Mouse (Mus musculus) G1E (cell line): ENCODE measurements at regions not wholly inside any gene's neighbourhood (a gene's known extent, or its start where the extent isn't known, plus 50 kb on each side); places are given as distances from the start of the nearest gene placed in this dataset.

ENCODE experiments used
- ATAC-seq: 2 replicates; pipeline ENCODE4 v1.8.0; 2016; ENCODE audit warnings: mild to moderate bottlenecking; ENCODE audit not compliant: insufficient number of reproducible peaks, poor library complexity, low FRiP score, severe bottlenecking; ENCODE audit errors: extremely low read depth
- DNase-seq: peaks from one replicate; pipeline ENCODE4 v3.0.0; 2012; ENCODE audit warnings: low spot score
- H3K27me3 ChIP-seq: 2 replicates; pipeline ENCODE4 v1.6.1; 2012; ENCODE audit warnings: mild to moderate bottlenecking, low read length, inconsistent platforms; ENCODE audit not compliant: insufficient read depth
- H3K36me3 ChIP-seq: replicated peaks from 2 replicates; pipeline ENCODE3; 2012; ENCODE audit warnings: mild to moderate bottlenecking, inconsistent platforms
- H3K4me1 ChIP-seq: 2 replicates; pipeline ENCODE4 v1.6.1; 2012; ENCODE audit warnings: low read depth, low read length, inconsistent platforms, mixed read lengths; ENCODE audit not compliant: insufficient read depth
- H3K4me3 ChIP-seq: 2 replicates; pipeline ENCODE4 v1.5.1; 2012; ENCODE audit warnings: low read depth, mild to moderate bottlenecking, inconsistent platforms, low read length, moderate library complexity, mixed read lengths
- H3K9me3 ChIP-seq: replicated peaks from 2 replicates; pipeline ENCODE4 v1.6.1; 2012; ENCODE audit warnings: inconsistent platforms
- CTCF ChIP-seq: IDR thresholded peaks from 2 replicates; pipeline ENCODE4 v1.5.1; 2012; ENCODE audit warnings: low read depth, low read length, inconsistent platforms, mixed read lengths
- GATA1 ChIP-seq: IDR thresholded peaks from 2 replicates; pipeline ENCODE4 v1.6.1; 2012; ENCODE audit warnings: borderline replicate concordance, low read length, inconsistent platforms, mixed read lengths
- GATA2 ChIP-seq: IDR thresholded peaks from 2 replicates; pipeline ENCODE4 v1.6.1; 2012; ENCODE audit warnings: low read depth, low read length, inconsistent platforms, borderline replicate concordance
- POLR2AphosphoS5 ChIP-seq: IDR thresholded peaks from 2 replicates; pipeline ENCODE4 v1.6.1; 2012; ENCODE audit warnings: low read depth, low read length, inconsistent platforms; ENCODE audit not compliant: insufficient replicate concordance
- TAL1 ChIP-seq: conservative IDR thresholded peaks from 2 replicates; pipeline ENCODE4 v1.6.1; 2012; ENCODE audit warnings: low read depth, low read length, inconsistent platforms, mixed read lengths

GRCm38 (mm10) chr7:72972397-72972796 is 402.9 kb upstream of the Rgma start:
- Histone ChIP-seq H3K27me3 (no peaks in the 10 kb centered on the region), H3K36me3 (no peaks in the 10 kb centered on the region), H3K4me3 (no peak overlapping the region), H3K4me1 (no peaks in the 10 kb centered on the region), H3K9me3 (peaks cover 15% of the 10 kb centered on the region)
- TF ChIP-seq GATA2: no peak
- TF ChIP-seq POLR2AphosphoS5: no peak
- no peak for TF ChIP-seq TAL1
- TF ChIP-seq GATA1: no peak
- TF ChIP-seq CTCF: no peak
- ATAC-seq (no peak), DNase-seq (no peak)

GRCm38 (mm10) chr7:72973771-72974170 is 401.5 kb upstream of the Rgma start:
- Histone ChIP-seq H3K36me3 (no peaks in the 10 kb centered on the region), H3K4me1 (no peaks in the 10 kb centered on the region), H3K27me3 (no peaks in the 10 kb centered on the region), H3K9me3 (peaks cover 15% of the 10 kb centered on the region), H3K4me3 (no peak overlapping the region)
- DNase-seq: no peak
- TF ChIP-seq GATA1 (no peak), POLR2AphosphoS5 (no peak), TAL1 (no peak), CTCF (no peak), GATA2 (no peak)
- no peak for ATAC-seq

GRCm38 (mm10) chr7:72974384-72974783 is 400.9 kb upstream of the Rgma start:
- no peak for DNase-seq

GRCm38 (mm10) chr7:72990559-72991429 is 384.5 kb upstream of the Rgma start:
- H3K4me1 ChIP-seq: no peaks in the 10 kb centered on the region
- no peaks in the 10 kb centered on the region for H3K27me3 ChIP-seq
- no peak overlapping the region for H3K4me3 ChIP-seq
- ATAC-seq (no peak), DNase-seq (no peak)
- no peak for TF ChIP-seq GATA2
- no peak for TF ChIP-seq CTCF
- TF ChIP-seq POLR2AphosphoS5: no peak
- no peak for TF ChIP-seq GATA1
- TF ChIP-seq TAL1: no peak
- H3K9me3 ChIP-seq: peaks cover 37% of the 10 kb centered on the region
- no peaks in the 10 kb centered on the region for H3K36me3 ChIP-seq

More at GRCm38 (mm10) chr7:72974384-72974783, 400.9 kb upstream of the Rgma start:
- peaks cover 15% of the 10 kb centered on the region for H3K9me3 ChIP-seq
- H3K4me3 ChIP-seq: no peak overlapping the region
- ATAC-seq: no peak
- no peaks in the 10 kb centered on the region for H3K4me1 ChIP-seq
- H3K36me3 ChIP-seq: no peaks in the 10 kb centered on the region
- TF ChIP-seq POLR2AphosphoS5: no peak
- no peak for TF ChIP-seq GATA1
- TF ChIP-seq CTCF: no peak
- no peak for TF ChIP-seq GATA2
- no peak for TF ChIP-seq TAL1
- H3K27me3 ChIP-seq: no peaks in the 10 kb centered on the region

- Histone ChIP-seq H3K36me3 (no peaks in the 10 kb centered on the region), H3K27me3 (no peaks in the 10 kb centered on the region), H3K9me3 (peaks cover 34% of the 10 kb centered on the region), H3K4me1 (no peaks in the 10 kb centered on the region), H3K4me3 (no peak overlapping the region)
- no peak for DNase-seq
- no peak for ATAC-seq
- TF ChIP-seq GATA2 (no peak), POLR2AphosphoS5 (no peak), CTCF (no peak), TAL1 (no peak), GATA1 (no peak)
These were observed 376.9 kb upstream of the Rgma start for GRCm38 (mm10) chr7:72998374-72998773.

- no peak for ATAC-seq
These were observed 356.2 kb upstream of the Rgma start for GRCm38 (mm10) chr7:73019151-73019550.

More at GRCm38 (mm10) chr7:73019151-73019550, 356.2 kb upstream of the Rgma start:
- H3K9me3 ChIP-seq: peaks cover 14% of the 10 kb centered on the region
- no peaks in the 10 kb centered on the region for H3K36me3 ChIP-seq
- H3K4me1 ChIP-seq: no peaks in the 10 kb centered on the region
- H3K4me3 ChIP-seq: no peak overlapping the region
- no peak for DNase-seq
- TF ChIP-seq TAL1 (no peak), GATA2 (no peak), GATA1 (no peak), CTCF (no peak), POLR2AphosphoS5 (no peak)
- H3K27me3 ChIP-seq: no peaks in the 10 kb centered on the region
